Mouse (Mus musculus): Measurements from ENCODE around the gene Rps15. TPM values are rescaled to one million over a fixed set of nuclear protein-coding genes. Genes with fewer than 3 reads are reported as not detected.

Rps15 gene
- total and polyA plus RNA-seq, 3 experiments, result 2,279 to 5,342 (median 2,739) TPM

GRCm38 (mm10) chr10:80248971-80249640 lies 43.1 kb upstream of the Rps15 start, which contains the start of gene Ndufs7 (continued):
- TF ChIP-seq MYC (IDR thresholded peaks at IDR 0.05; ENCODE audit: low read depth, low read length) (peak; percentile 84; the same call in 1 of the 2 replicates), MEF2A (IDR thresholded peaks at IDR 0.05; ENCODE audit: borderline replicate concordance, low read depth, low read length) (peak; percentile 87), ZNF384 (IDR thresholded peaks at IDR 0.05; ENCODE audit: low read depth, low read length) (peak; percentile 45), CTCF (conservative IDR thresholded peaks at IDR 0.05 in 1 of 2, IDR thresholded peaks at IDR 0.05 in 1 of 2; ENCODE audit: low read depth in 2 of 2, low read length in 2 of 2) (no peak), SMC3 (IDR thresholded peaks at IDR 0.05; ENCODE audit: low read depth, low read length) (peak; percentile 41), ZMIZ1 (IDR thresholded peaks at IDR 0.05; ENCODE audit: low read depth, low read length) (peak; percentile 46), POLR2AphosphoS2 (IDR thresholded peaks at IDR 0.05; ENCODE audit: low read depth, low read length) (no peak)

- peak overlapping the region; percentile 59 for H3K4me2 ChIP-seq (ENCODE audit: insufficient read depth, low read depth, poor library complexity, severe bottlenecking)
- no peak for TF ChIP-seq CHD1 (IDR thresholded peaks at IDR 0.05; ENCODE audit: low read depth, low read length)
- TF ChIP-seq ZNF384 (IDR thresholded peaks at IDR 0.05; ENCODE audit: low read depth, low read length), result no peak
- TF ChIP-seq SMC3 (IDR thresholded peaks at IDR 0.05; ENCODE audit: low read depth, low read length), result no peak
- TF ChIP-seq ETS1 (conservative IDR thresholded peaks at IDR 0.05; ENCODE audit: low read depth, low read length), result no peak
- no peak for TF ChIP-seq TBP (conservative IDR thresholded peaks at IDR 0.05; ENCODE audit: low read depth, low read length)
- TF ChIP-seq BHLHE40 (IDR thresholded peaks at IDR 0.05; ENCODE audit: low read depth, low read length), result no peak
- no peak for TF ChIP-seq KAT2A (IDR thresholded peaks at IDR 0.05; ENCODE audit: insufficient replicate concordance, low read length)
- no peak for TF ChIP-seq UBTF (IDR thresholded peaks at IDR 0.05; ENCODE audit: low read depth, low read length)
- no peak for TF ChIP-seq MAFK (IDR thresholded peaks at IDR 0.05; ENCODE audit: insufficient replicate concordance, low read length)
- no peak for TF ChIP-seq USF1 (IDR thresholded peaks at IDR 0.05; ENCODE audit: low read depth, low read length)
- no peak for TF ChIP-seq NRF1 (IDR thresholded peaks at IDR 0.05; ENCODE audit: low read depth, low read length)
- peaks cover 27 to 51% of the 10 kb centered on the region in 2 experiments for H3K36me3 ChIP-seq (replicated peaks in 1 of 2; ENCODE audit: control insufficient read depth in 1 of 2, insufficient read depth in 1 of 2, low read length in 1 of 2)
- H3K27me3 ChIP-seq (replicated peaks), result no peaks in the 10 kb centered on the region
- H3K79me2 ChIP-seq (replicated peaks; ENCODE audit: control insufficient read depth, extremely low read depth, insufficient read depth, poor library complexity, severe bottlenecking), result peaks cover 21% of the 10 kb centered on the region
- no peak for DNase-seq (ENCODE audit: extremely low read depth)
- dilution Hi-C loops (cut with MboI; ENCODE audit: extremely low pct_ligation_motif_present, extremely low pct_unique_long_range_greater_than_20kb, low sequenced_read_pairs), result no loop called here
- H3K9ac ChIP-seq (ENCODE audit: insufficient read depth, low read depth), result peak overlapping the region; percentile 87; the same call in 1 of the 2 replicates
- peak overlapping the region; percentile 61 to 94 (median 74) for H3K4me3 ChIP-seq (replicated peaks in 1 of 3; ENCODE audit: low read depth in 2 of 3, low read length in 2 of 3, poor library complexity in 1 of 3)
- H3K9me3 ChIP-seq (replicated peaks; ENCODE audit: low read length), result no peaks in the 10 kb centered on the region
- peaks cover 4 to 34% of the 10 kb centered on the region in 2 experiments for H3K4me1 ChIP-seq (ENCODE audit: control insufficient read depth in 1 of 2, insufficient read depth in 2 of 2)
- no peak overlapping the region for H3K27ac ChIP-seq (ENCODE audit: insufficient read depth, low read depth)
- in situ Hi-C loops (cut with MboI; ENCODE audit: low pct_ligation_motif_present, low pct_unique_long_range_greater_than_20kb, low sequenced_read_pairs), result no loop called here
Measured at GRCm38 (mm10) chr10:80250059-80250458, 42.2 kb upstream of the Rps15 start.

GRCm38 (mm10) chr10:80250573-80250972 lies 41.7 kb upstream of the Rps15 start:
- Histone ChIP-seq H3K79me2 (replicated peaks; ENCODE audit: control insufficient read depth, extremely low read depth, insufficient read depth, poor library complexity, severe bottlenecking) (peaks cover 21% of the 10 kb centered on the region), H3K4me1 (ENCODE audit: control insufficient read depth in 1 of 2, insufficient read depth in 2 of 2) (peaks cover 4 to 31% of the 10 kb centered on the region in 2 experiments), H3K36me3 (replicated peaks in 1 of 2; ENCODE audit: control insufficient read depth in 1 of 2, insufficient read depth in 1 of 2, low read length in 1 of 2) (peaks cover 32 to 52% of the 10 kb centered on the region in 2 experiments), H3K9ac (ENCODE audit: insufficient read depth, low read depth) (no peak overlapping the region), H3K4me2 (ENCODE audit: insufficient read depth, low read depth, poor library complexity, severe bottlenecking) (peak overlapping the region; percentile 59; the same call in 1 of the 2 replicates), H3K9me3 (replicated peaks; ENCODE audit: low read length) (no peaks in the 10 kb centered on the region), H3K4me3 (replicated peaks in 1 of 3; ENCODE audit: low read depth in 2 of 3, low read length in 2 of 3, poor library complexity in 1 of 3) (peak overlapping the region in 1 of 3 experiments; percentile 61), H3K27ac (ENCODE audit: insufficient read depth, low read depth) (no peak overlapping the region), H3K27me3 (replicated peaks) (no peaks in the 10 kb centered on the region)
- TF ChIP-seq NELFE (IDR thresholded peaks at IDR 0.05; ENCODE audit: low read depth, low read length) (no peak), BHLHE40 (IDR thresholded peaks at IDR 0.05; ENCODE audit: low read depth, low read length) (no peak)
- DNase-seq (ENCODE audit: extremely low read depth), result no peak
- dilution Hi-C loops (cut with MboI; ENCODE audit: extremely low pct_ligation_motif_present, extremely low pct_unique_long_range_greater_than_20kb, low sequenced_read_pairs) (no loop called here), in situ Hi-C loops (cut with MboI; ENCODE audit: low pct_ligation_motif_present, low pct_unique_long_range_greater_than_20kb, low sequenced_read_pairs) (no loop called here)
